Mouse (Mus musculus) stomach, embryonic 16.5 days (tissue): ENCODE measurements around the gene 1700023F06Rik. TPM values are rescaled to one million over a fixed set of nuclear protein-coding genes. Genes with fewer than 3 reads are reported as not detected.
A peak's percentile ranks its signal among the peaks of the same experiment; 100 is the strongest.
"Not testable (repeated sequence)": the region's sequence is repeated elsewhere in the genome, so short reads cannot be mapped to it uniquely, and the experiment has no call there.

Source experiments
- ATAC-seq: fragments of 200-750 bp; cut with Nextera tagmentation; 2 replicates; pipeline ENCODE4 v1.8.0; 2017; ENCODE audit warnings: moderate number of reproducible peaks, moderate TSS enrichment; ENCODE audit not compliant: insufficient read depth, low FRiP score
- H3K27ac ChIP-seq: fragments of 300-500 bp; sonication (generic); 2 replicates; pipeline ENCODE4 v1.5.1; 2014; ENCODE audit warnings: low read length
- H3K27me3 ChIP-seq: fragments of 300-500 bp; sonication (generic); 2 replicates; pipeline ENCODE4 v1.6.1; 2014; ENCODE audit warnings: low read length, control low read depth, mixed read lengths; ENCODE audit not compliant: control insufficient read depth, insufficient read depth
- H3K36me3 ChIP-seq: fragments of 300-500 bp; sonication (generic); 2 replicates; pipeline ENCODE4 v1.6.1; 2014; ENCODE audit warnings: low read length; ENCODE audit not compliant: control insufficient read depth, insufficient read depth
- H3K4me1 ChIP-seq: fragments of 300-500 bp; sonication (generic); 2 replicates; pipeline ENCODE4 v1.6.1; 2014; ENCODE audit warnings: low read length, control low read depth, mixed read lengths; ENCODE audit not compliant: control insufficient read depth, insufficient read depth
- H3K4me2 ChIP-seq: fragments of 300-500 bp; sonication (generic); 2 replicates; pipeline ENCODE4 v1.6.1; 2014; ENCODE audit warnings: low read depth, low read length, mixed read lengths
- H3K4me3 ChIP-seq: fragments of 300-500 bp; sonication (generic); replicated peaks from 2 replicates; pipeline ENCODE4 v1.5.1; 2014; ENCODE audit warnings: mild to moderate bottlenecking, low read length
- H3K9ac ChIP-seq: fragments of 300-500 bp; sonication (generic); 2 replicates; pipeline ENCODE4 v1.6.1; 2014; ENCODE audit warnings: low read length
- H3K9me3 ChIP-seq: fragments of 300-500 bp; sonication (generic); replicated peaks from 2 replicates; pipeline ENCODE4 v1.6.1; 2016; ENCODE audit warnings: low read length, control low read depth; ENCODE audit not compliant: control insufficient read depth
- WGBS: fragments of 180-500 bp; shearing (Covaris S2); extraction: QIAGEN DNeasy Blood & Tissue Kit; methylation state at CpG from one replicate; pipeline ENCODE4 v1.1.7; 2014; 5-methylcytosine and 5-hydroxymethylcytosine counted together
- polyA plus RNA-seq: library from polyadenylated mRNA; unstranded; fragments of >200 nt; fragmentation: Nextera tagmentation; extraction: Ambion mirVana; gene quantifications from 2 replicates; pipeline ENCODE4 v1.2.1, GENCODE M21; 2015

1700023F06Rik gene
- polyA plus RNA-seq, 1 experiment from 2014 or later, result 0.83 TPM

GRCm38 (mm10) chr11:103231367-103231766 is 23.0 kb upstream of the 1700023F06Rik start:
- H3K27ac ChIP-seq, result no peak overlapping the region
- no peak overlapping the region for H3K4me3 ChIP-seq
- 0 out of 2 replicates have a peak, but pooled peaks cover 5% of the 10 kb centered on the region for H3K9me3 ChIP-seq
- peaks cover 18% of the 10 kb centered on the region for H3K36me3 ChIP-seq
- H3K27me3 ChIP-seq, result no peaks in the 10 kb centered on the region
- no peak for ATAC-seq
- H3K9ac ChIP-seq, result no peak overlapping the region
- H3K4me2 ChIP-seq, result no peak overlapping the region
- 93% methylated on average over 7 of the region's 7 CpGs for WGBS
- H3K4me1 ChIP-seq, result peaks cover 9% of the 10 kb centered on the region; the same call in 1 of the 2 replicates

GRCm38 (mm10) chr11:103230626-103231025 is 22.3 kb upstream of the 1700023F06Rik start:
- WGBS, result 85% methylated on average over 19 of the region's 19 CpGs
- Histone ChIP-seq H3K4me2 (no peak overlapping the region), H3K4me1 (peaks cover 6% of the 10 kb centered on the region; the same call in 1 of the 2 replicates), H3K36me3 (peaks cover 22% of the 10 kb centered on the region), H3K27me3 (no peaks in the 10 kb centered on the region), H3K27ac (no peak overlapping the region), H3K9ac (no peak overlapping the region), H3K4me3 (no peak overlapping the region), H3K9me3 (0 out of 2 replicates have a peak, but pooled peaks cover 5% of the 10 kb centered on the region)
- no peak for ATAC-seq

DNA sequence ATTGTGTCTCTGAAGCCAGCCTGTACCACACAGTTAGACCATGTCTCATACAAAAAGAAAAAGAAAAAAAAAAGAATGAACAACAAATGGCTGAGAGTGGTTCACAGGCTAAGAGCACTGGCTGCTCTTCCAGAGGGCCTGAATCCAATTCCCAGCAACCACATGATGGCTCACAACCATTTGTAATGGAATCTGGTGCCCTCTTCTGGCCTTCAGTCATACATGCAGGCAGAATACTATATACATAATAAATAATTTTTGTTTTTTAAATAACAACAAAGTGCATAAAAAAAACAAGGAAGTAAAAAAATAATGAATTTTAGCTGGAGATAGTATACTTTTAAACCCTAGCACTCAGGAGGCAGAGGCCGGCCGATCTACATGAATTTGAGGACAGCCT is 21.2 kb upstream of the 1700023F06Rik start:
- 0 out of 2 replicates have a peak, but pooled peaks cover 5% of the 10 kb centered on the region for H3K9me3 ChIP-seq
- peaks cover 4% of the 10 kb centered on the region; the same call in 1 of the 2 replicates for H3K4me1 ChIP-seq
- H3K27me3 ChIP-seq, result no peaks in the 10 kb centered on the region
- no peak overlapping the region for H3K4me3 ChIP-seq
- no peak overlapping the region for H3K9ac ChIP-seq
- 97% methylated on average over 2 of the region's 2 CpGs for WGBS
- no peak overlapping the region for H3K4me2 ChIP-seq
- no peak for ATAC-seq
- peaks cover 22% of the 10 kb centered on the region for H3K36me3 ChIP-seq
- H3K27ac ChIP-seq, result no peak overlapping the region

DNA sequence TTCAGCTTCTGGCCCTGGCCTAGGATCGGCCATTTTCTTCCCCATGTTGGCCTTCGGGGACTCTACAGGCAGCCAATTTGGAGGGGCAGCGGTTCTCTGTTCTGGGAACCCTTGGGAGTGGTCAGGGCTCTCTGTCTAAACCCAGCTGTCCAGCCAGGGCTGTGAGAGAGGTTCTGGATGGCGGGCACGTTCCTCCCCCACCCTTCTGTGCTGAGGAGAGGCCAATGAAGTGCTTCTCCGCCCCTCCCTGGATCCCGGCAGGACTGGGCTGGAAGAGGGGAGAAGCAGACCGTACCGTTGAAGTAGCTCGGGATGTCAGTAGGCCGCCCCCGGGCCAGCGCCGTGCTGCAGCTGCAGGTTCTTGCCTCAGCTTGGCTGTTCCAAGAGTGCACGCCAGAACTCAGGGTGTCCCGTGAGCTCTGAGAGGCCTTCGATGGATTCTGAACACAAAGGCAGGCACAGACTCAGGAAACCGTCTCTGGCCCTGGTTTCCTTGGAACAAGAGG is 15.6 kb upstream of the 1700023F06Rik start:
- H3K36me3 ChIP-seq, result peaks cover 6% of the 10 kb centered on the region; the same call in 1 of the 2 replicates
- WGBS, result 69% methylated on average over 18 of the region's 18 CpGs
- peak overlapping the region; percentile 53; the same call in 1 of the 2 replicates for H3K27ac ChIP-seq

DNA sequence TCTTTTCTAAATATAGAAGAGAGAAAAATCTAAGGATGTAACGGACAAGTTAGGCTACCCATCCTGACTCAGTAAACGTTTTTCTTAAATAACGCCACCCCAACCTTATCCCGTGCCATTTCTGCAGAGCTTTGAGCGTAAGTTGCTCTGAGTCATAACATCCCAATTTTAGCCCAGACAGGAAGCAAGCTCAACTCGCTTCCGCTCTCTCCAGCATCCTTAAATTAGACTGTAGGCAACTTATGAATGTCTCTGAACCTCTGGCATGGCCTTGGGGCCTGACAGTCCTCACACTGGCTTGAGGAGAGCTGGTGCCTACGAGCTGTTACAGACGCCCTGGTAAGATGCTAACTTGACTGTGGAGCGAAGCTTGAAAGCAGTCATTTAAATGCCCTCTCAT is 15.1 kb upstream of the 1700023F06Rik start:
- no peak overlapping the region for H3K9ac ChIP-seq
- H3K27ac ChIP-seq, result peak overlapping the region; percentile 53; the same call in 1 of the 2 replicates
- H3K9me3 ChIP-seq, result no peaks in the 10 kb centered on the region
- H3K27me3 ChIP-seq, result no peaks in the 10 kb centered on the region
- 80% methylated on average over 10 of the region's 10 CpGs for WGBS
- H3K36me3 ChIP-seq, result peaks cover 6% of the 10 kb centered on the region; the same call in 1 of the 2 replicates
- no peak for ATAC-seq
- H3K4me2 ChIP-seq, result no peak overlapping the region
- peaks cover 7% of the 10 kb centered on the region for H3K4me1 ChIP-seq
- no peak overlapping the region for H3K4me3 ChIP-seq

More for the DNA sequence above, 15.6 kb upstream of the 1700023F06Rik start:
- ATAC-seq, result no peak
- Histone ChIP-seq H3K4me3 (no peak overlapping the region), H3K9me3 (no peaks in the 10 kb centered on the region), H3K4me2 (no peak overlapping the region), H3K9ac (no peak overlapping the region), H3K4me1 (peaks cover 4% of the 10 kb centered on the region; the same call in 1 of the 2 replicates), H3K27me3 (no peaks in the 10 kb centered on the region)

GRCm38 (mm10) chr11:103222718-103223117 is 14.4 kb upstream of the 1700023F06Rik start:
- H3K9ac ChIP-seq, H3K9me3 ChIP-seq, H3K36me3 ChIP-seq, ATAC-seq, H3K27me3 ChIP-seq, H3K4me3 ChIP-seq, H3K27ac ChIP-seq, H3K4me2 ChIP-seq: not testable (repeated sequence)
- 92% methylated on average over 4 of the region's 4 CpGs for WGBS
- peaks cover 10% of the 10 kb centered on the region for H3K4me1 ChIP-seq

- peak; percentile 44; the same call in 1 of the 2 replicates for ATAC-seq
- Histone ChIP-seq H3K9ac (no peak overlapping the region), H3K9me3 (no peaks in the 10 kb centered on the region), H3K4me1 (peaks cover 9% of the 10 kb centered on the region), H3K36me3 (peaks cover 5% of the 10 kb centered on the region; the same call in 1 of the 2 replicates), H3K4me2 (no peak overlapping the region), H3K27me3 (no peaks in the 10 kb centered on the region), H3K27ac (no peak overlapping the region), H3K4me3 (no peak overlapping the region)
- 75% methylated on average over 6 of the region's 6 CpGs for WGBS
These were observed 13.1 kb upstream of the 1700023F06Rik start for GRCm38 (mm10) chr11:103221437-103221836.

- Histone ChIP-seq H3K4me3 (no peak overlapping the region), H3K4me1 (peaks cover 6% of the 10 kb centered on the region; the same call in 1 of the 2 replicates), H3K4me2 (no peak overlapping the region), H3K36me3 (no peaks in the 10 kb centered on the region), H3K27ac (no peak overlapping the region), H3K27me3 (no peaks in the 10 kb centered on the region), H3K9ac (no peak overlapping the region), H3K9me3 (no peaks in the 10 kb centered on the region)
- 80% methylated on average over 4 of the region's 4 CpGs for WGBS
- no peak for ATAC-seq
These were observed 11.6 kb upstream of the 1700023F06Rik start for GRCm38 (mm10) chr11:103219995-103220394.

DNA sequence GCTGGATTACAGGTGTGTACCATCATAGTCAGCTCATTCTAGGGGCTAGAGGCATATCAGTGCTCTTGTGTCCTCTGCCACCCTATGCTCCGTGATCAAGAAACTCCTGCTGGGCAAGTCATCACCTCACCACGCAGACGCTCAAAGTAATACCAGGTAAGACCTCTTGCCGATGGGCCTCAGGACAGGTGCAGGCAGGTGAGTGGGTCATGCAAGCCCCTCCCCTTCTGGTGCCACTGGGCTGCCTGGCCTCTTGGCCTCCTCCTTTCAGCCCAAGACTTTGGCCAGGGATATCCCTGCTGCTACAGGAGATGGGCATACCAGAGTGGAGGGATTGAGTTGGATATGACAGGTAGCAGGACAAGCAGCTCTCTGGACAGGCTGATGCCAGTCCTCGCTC is 10.9 kb upstream of the 1700023F06Rik start:
- Histone ChIP-seq H3K4me1 (peaks cover 6% of the 10 kb centered on the region; the same call in 1 of the 2 replicates), H3K4me2 (no peak overlapping the region), H3K27me3 (no peaks in the 10 kb centered on the region), H3K9me3 (no peaks in the 10 kb centered on the region), H3K27ac (no peak overlapping the region), H3K4me3 (no peak overlapping the region), H3K9ac (no peak overlapping the region), H3K36me3 (no peaks in the 10 kb centered on the region)
- whole genome bisulfite sequencing, result 83% methylated on average over 5 of the region's 5 CpGs
- no peak for ATAC-seq
